Mouse (Mus musculus) spleen, postnatal 4 days (tissue): Measurements from ENCODE around the gene Sipa1l3.

Experiments
- DNase-seq, 2 experiments: peaks; one replicate each; pipeline ENCODE4 v3.0.0; 2022; ENCODE audit warnings: low spot score in 2 of 2

Gene Sipa1l3

DNA sequence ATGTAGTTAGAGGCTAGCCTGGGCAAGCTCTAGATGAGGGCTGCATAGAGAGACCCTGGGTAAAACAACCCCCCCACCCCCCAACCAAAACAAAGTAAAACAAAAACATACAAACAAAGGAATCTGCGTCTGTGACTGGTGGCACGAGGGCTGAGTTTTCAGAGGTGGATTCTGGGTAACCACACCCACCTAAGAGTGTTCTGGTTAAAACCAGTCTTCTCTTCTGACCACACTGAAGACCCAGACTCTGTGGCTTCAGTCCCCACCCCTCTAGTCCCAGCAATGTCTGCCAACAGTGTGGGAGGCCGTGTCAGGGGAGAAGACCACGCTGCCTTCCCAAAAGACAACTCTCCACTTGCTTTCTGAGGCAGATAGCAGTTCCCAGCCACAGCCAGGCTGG, 72.3 kb downstream of the Sipa1l3 start:
- no peak for DNase-seq

DNA sequence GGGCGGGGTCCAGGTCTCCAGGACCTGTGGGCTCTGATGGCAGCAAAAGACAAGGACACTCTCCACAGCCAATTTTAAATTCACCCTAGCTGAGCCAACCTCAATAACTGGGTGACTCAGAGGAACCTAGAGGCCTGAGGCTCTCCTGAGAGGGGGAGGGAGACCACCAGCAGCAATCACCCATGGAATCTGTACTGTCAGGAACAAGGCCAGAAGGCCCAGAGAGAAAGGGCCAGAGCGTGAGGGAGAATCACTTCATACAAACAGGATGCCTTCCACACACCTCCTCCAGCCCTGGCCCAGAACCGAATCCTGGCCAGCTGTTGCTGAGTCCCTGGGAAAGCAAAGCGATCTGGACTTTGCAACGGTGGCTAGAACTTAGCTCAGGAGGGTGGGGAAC, 73.9 kb downstream of the Sipa1l3 start:
- no peak for DNase-seq

DNA sequence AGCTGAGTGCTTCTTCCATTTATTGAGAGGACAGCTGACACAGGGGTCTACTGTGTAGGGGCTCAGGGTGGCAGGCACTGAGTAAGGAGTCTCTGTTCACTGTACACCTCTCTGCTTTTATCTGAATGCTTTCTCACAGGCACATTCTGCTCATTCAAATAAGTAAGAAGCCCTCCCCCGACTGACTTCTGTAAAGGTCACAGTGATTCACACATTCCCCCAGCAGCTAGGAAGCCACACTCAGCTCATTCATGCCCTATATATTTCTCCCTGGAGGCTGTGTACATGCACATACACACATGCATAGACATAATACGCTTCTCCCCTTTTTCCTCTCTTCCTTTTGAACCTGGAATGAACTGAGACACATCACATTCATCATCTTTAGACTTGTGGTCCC, 74.4 kb downstream of the Sipa1l3 start:
- DNase-seq: no peak

DNA sequence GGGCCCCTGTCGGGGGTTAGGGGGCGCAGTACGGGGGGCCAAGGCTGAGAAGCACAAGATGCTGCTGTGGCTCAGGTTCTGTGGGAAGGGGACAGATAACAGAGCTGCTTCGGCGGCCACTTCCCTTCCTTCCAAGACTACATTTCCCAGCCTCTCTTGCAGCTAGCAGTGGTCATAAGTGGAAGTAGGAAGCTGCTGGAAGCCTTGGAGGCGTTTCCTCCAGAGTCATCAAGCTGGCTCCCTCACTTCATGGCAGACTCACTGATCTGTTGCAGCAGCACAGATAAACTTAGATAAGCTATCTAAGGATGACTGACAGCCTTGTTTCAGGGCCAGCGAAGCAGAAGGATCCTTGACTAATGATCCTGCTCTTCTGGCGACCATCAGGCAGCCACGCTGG, 76.6 kb downstream of the Sipa1l3 start:
- no peak for DNase-seq

DNA sequence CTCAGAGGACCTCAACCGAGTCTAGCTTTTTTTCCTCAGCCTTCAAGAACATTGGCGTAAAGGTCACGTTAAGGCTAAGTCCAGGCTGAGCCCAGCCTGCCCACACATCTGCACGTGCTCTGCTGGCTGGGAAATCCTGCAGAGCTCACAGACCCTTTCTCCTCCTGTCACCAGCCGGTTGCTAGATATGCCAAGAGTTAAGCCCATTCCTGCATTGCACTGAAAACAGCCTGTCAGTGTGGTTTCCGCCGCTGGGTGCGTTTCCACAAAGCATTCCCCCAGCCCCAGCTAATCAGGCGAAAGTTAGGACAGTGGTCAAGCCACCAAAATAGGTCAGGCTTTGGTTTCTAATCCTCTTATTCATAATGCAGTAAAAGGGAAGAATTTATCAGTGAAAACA, 77.3 kb downstream of the Sipa1l3 start:
- DNase-seq: no peak

DNA sequence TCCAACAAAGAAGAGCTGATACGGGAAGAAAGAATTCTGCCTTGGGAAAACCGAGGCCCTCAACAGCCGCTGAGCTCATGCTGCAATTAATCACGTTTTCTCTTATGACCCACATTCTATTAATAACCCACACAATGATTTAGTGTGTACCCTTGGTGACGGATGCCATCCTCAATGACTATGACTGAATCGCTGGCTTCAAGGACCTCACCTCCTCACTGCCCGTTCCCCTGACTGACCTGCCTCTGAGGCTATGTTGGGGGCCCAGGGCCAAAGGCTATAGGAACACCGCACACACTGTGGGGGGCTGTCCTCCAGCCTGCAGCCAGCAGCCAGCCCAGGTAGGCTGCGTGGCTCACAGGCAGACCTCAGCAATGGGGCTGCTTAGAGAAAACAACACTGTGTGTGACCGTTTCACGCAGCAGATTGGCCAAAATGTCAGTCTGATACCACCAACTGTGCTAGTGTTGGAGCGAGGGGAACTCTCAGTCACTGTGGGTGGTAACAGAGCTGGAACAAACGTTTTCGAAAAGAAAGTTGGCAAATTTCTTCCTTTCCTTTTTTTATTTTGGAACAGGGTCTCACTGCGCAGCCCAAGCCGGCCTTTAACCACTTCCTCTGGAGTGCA, 79.7 kb downstream of the Sipa1l3 start:
- no peak for DNase-seq

DNA sequence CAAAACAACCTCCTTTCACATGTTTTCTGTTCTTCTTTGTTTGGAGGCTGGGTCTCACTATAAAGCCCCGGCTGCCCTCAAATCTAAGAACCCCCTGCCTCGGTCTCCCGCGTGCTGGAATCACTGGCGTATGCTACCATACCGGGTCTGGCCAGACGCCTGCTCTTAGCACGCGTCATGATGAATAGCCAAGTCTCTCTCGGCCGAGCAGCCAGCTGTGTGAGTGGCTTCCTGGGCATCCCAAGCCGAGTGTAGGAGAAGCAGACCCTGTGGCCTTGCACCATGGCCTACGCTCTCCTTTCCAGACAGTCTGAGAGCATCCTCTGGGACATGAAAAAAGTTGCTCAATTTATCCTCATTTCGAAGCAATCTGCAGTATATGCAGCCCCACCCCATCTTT, 80.2 kb downstream of the Sipa1l3 start:
- DNase-seq: no peak

DNA sequence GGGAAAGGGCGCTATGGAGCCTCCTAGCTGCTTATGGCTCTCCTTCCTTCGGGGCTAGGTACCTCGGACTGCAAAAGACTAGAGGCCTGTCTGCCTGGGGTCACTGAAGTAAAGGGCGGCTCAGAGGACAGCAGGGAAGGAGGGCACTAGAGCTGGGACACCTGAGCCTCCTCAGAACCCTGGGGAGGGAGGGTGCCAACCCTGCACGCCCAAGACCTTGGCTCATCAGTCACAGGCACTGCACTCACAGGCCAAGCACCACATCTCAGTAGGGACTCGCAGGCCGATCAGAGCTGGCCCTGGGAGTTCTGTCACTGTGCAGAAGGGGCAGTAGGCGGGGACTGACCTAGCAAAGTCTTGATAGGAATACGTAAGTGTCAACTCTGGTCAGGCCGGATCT, 81.4 kb downstream of the Sipa1l3 start:
- DNase-seq: no peak

DNA sequence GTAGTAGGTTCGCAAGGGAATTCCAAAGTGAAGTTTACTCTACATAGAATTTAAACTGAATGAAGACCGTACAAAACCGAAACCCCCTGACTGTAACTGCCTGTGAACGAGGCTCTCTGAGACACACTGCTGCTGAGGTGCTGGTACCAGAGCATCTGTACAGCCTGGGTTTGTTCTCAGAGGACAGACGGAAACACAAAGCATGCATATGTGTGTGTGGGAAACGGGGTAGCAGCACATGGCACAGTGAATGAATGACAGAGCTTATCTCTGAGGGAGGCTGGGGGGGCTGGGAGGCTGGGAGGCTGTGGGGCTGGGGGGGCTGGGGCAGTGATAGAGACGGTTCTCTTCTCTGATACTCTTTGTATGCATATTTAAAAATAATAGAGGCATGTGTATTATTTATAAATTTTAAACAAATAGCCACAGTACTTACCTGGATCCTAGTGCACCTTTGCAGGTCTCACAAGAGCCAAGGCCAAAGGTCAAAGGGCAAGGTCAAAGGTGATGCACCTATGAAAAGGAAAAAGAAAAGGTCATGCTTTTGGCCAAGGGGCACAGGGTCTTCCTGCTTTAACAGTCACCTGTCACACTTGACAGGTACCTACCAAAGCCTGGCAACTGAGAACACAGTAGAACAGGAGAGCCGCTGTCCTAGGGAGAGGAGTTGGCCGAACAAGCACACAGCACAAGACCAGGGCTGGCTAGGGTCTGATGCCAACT, 84.0 kb downstream of the Sipa1l3 start:
- no peak for DNase-seq

DNA sequence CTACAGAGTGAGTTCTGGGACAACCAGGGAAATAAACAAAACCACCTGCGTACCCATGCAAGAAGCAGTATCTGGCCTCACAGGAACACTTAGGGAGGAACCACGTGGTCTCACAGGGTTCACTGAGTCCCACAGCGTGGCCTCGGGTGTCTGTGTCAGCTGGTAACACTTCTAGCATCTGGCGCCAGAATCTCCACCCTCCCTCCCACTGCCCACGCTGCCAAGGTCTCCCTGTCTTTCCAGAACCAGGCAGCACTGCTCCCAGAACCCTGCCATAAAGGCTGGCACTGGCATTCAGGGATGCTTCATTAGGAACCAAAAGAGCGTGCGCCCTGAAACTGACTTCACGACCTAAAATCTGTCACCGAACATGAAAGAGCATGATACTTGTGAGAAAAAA, 84.7 kb downstream of the Sipa1l3 start:
- no peak for DNase-seq

DNA sequence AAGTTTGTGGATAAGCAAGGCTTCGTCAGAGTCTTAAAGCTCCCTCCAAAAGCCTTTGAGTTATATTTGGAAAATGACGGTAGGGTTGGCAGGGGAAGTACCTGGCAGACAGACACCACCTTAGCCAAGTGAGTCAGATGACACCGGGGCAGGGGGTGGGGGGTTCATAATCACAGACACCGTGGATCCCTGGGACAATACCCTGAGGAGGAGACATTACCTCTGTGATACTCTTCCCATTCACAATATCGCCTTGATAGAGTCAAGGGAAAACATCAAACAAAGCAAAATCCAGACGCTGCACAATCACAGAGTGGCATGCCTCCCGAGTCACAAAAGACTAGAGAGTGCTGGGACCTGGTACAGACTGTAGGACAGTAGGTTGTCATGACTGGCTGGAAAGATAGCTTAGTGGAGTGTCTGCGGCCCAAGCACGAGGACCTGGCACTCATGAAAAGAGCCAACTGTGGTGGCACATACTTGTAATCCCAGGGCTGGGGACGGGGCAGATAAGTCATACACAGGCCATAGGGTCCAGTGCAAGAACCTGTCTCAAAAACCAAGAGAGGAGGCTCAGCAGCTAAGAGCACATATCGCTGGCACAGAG, 85.4 kb downstream of the Sipa1l3 start:
- no peak for DNase-seq

DNA sequence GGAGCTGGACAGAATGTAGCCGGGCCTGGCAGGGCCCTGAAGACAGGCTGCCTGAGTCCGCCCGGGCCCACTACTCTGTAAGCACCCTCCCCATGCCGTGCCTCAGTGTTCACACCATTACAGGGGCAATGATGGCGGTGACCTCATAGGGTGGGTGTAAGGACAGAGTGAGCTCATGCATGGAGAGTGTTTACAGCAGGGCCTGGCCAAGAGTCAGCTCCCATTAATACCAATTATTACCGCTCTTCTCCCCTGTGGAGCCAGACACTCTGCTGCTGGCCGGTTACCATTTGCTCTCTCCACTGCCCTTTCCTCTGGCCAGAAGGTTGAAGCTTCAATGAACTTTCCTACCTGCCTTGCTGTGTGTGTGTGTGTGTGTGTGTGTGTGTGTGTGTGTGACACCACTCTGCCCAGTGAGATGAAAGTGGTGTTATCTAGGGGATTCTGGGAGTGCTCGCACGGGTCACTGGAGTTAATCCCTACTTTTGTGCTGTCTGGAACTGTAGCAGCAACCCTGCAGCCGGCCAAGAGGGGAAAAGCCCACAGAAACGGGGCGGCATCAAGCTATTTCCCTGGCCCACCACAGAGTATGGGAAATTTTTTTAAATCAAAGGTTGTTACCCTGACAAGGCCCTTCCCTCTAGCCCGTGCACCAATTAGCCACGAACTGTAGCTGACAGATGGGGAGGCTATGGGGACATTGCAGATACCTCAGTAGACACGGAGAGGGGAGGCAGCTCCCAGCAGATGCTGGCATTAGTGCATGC, 86.1 kb downstream of the Sipa1l3 start:
- no peak for DNase-seq

DNA sequence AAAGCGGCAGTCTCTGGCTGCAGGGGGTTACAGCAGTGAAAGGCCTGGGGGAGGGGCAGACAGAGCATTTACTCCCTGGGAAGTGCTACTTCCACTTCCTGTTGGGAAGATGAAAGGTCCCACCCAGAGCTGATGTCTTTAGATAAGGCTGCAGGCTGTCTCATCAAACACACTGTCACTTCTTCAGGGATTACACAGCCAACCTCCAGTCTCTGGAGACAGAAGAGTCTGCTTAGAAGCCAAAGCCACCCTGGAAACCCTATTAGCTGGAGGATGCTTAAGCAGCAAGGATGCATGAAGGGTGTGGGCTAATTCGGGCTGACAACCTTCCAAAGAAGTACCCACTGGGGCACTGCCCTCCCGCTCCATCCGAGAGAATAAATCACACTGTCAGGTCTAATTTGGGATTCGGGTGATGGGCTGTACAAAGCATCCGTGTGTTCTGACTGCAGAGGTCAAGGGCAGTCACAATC, 87.7 kb downstream of the Sipa1l3 start:
- DNase-seq: no peak

DNA sequence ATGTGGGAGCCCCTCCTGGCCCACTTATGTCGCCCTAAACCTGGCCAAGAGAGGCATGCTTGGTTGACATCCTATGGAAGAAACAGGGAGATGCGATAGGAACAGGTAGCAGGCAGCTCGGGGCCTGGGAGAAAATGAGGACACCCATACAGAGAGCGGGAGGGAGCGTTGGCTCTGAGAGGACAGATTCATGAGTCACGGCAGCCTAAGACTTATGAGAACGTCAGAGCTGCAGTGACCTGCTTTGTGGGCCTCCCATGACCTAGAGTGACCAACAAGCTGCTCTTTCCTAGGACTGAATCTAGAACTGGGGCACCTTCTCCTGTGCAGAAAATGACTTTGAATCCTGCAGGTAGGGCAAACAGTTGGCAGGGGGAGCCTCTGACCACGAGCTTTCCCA, 92.4 kb downstream of the Sipa1l3 start:
- no peak for DNase-seq

DNA sequence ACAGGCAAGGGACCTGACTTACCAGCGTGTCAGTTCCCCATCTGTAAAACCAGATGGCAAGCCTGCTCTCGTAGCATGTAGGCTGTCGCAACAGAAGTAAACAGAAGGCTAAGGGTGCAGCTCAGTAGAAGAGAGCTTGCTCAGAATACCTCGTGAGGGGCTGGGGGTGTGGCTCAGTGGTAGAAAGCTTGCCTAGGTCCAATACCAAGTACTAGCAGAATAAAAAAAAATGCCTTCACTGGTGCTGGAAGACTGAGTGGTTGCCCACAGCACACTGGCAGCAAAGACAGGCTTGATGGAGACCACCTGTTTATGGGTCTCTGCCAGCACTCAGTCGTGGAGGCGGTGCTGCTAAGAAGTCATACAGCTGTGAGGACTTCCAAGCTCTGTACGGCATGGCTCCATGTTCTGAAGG, 93.0 kb downstream of the Sipa1l3 start:
- no peak for DNase-seq

DNA sequence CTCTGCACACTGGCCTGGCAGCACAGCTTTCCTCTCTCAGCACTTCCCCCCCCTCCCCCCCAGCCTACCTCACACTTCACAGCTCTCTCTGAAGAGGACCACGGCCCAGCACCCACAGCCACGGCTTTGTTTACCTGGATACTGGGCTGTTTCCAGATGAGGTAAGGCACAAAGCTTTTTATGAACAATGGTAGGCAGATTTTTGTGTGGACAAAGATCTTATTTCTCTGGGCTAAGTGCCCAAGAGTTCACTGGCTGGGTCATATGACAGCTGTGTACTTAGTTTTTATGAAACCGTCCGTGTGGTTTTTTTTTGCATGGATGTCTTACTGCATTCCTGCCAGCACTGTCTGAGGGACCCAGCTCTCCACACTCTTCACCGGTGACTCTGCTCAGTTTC, 93.8 kb downstream of the Sipa1l3 start:
- DNase-seq: no peak

DNA sequence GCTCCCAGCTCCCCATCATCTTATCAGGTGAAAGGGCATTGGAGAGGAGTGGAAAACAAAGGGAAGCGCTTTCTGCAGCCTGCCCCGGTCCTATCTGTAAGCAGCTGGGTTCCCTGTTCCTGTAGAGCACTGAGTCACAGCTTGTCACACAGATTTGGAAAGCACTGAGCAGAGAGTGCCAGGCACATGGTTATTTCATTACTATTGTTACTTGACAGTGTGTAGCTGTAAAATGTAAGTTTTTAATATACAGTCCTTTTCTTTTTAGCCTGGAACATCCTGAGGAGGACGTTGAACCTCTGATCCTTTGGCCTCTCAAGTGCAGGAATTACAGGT, 96.6 kb downstream of the Sipa1l3 start:
- DNase-seq: no peak

DNA sequence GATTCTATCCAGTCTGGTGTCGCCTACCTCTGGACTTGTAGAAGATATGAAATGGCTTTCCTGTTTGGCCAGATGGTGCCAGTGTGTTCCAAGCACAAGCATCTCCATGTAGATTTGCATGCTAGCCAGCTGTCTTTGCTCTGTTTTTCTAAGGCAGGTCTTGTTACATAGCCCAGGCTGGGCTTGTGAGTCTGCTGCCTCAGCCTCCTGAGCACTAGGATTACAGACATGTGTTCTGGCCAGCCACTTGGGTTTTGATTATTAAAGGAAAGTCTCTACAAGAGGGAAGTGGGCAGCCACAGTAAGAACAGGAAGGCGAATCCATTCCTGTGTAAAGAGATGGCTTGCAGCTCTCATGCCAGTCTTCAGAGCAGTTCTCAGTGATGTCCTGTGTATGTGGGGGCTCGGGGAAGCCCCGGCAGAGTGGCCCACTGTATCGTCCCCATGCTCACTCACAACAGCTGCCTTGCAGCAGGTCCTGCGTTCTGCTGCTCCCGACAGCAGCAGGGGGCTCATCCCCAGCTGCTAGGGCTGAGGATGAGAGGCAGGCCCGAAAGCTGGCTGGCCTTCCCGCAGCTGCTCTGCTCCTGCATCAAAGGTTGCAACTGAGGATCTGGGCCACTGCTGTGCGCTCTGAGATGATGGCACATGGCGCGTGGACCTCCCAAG, 97.1 kb downstream of the Sipa1l3 start:
- DNase-seq: no peak

DNA sequence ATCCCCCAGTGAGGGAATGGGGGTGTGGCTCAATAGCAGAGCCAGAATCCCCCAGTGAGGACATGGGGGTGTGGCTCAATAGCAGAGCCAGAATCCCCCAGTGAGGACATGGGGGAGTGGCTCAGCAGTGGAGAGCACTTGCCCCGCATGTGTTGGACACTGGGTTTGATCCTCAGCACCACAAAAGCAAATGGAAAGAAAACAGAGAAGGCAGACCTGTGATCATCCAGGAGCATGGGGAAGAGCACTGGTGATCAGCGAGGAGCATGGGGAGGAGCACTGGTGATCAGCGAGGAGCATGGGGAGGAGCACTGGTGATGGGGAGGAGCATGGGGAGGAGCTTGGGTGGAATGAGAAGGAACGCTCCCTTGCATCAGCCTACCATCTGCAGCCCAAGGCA, 98.6 kb downstream of the Sipa1l3 start:
- DNase-seq: no peak

DNA sequence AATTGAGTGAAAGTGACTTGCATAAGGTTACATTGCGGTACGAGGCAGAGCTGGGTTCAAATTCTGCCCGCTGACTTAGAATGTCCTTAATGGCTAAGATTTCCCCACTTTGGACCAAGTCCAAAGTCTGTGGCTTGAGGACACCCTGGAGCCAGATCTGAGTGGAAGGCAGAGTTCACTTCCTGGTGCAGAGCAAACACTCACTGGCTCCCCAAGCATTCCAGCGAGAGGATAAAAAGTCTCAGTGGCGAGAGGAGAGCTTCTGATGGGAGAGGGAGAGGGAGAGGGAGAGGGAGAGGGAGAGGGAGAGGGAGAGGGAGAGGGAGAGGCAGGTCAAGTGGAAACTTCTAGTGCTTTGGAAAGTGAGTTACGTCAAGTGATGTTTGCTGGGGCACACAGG, 100.2 kb downstream of the Sipa1l3 start:
- no peak for DNase-seq

DNA sequence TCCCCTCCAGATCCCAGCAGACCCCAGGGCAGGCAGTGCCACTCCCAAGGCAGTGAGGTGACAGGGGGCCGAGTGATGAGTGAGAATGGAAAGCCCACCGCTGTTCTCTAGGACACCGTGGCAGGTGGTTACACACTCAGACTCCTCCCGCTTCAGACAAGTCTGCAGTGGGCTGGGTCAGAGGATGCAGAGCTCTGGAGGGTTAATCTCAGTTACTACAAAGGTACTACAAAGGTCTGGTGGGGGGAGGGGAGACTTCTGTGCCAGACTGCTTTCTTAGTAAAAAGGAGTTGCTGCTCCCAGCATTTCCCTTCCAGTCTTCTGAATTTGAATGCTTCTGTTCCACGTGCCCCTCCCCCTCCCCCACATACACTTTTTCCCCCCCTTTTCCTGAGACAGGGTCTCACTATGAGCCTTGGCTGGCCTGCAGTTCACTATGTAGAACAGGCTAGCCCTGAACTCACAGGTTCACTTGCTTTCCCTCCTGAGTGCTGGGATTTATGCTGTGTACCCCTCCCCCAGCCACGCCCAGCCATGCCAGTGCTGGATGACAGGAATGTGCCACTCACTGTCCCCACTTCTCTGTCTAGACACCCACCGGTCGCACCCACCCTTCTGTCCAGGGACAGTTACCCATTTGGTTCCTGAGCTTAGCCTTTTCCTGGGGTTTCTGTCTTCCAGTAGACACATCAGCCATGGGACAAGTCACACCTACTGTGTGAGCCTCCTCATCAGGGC, 100.9 kb downstream of the Sipa1l3 start:
- DNase-seq: no peak
